Mouse (Mus musculus) ES-E14 (cell line): ENCODE results near the gene Foxp1. TPM values are rescaled to one million over a fixed set of nuclear protein-coding genes. Genes with fewer than 3 reads are reported as not detected.

ENCODE experiments used
- DNase-seq: peaks from one replicate; pipeline ENCODE4 v3.0.0-alpha.2; 2013; ENCODE audit warnings: low read depth, low spot score
- H3K27ac ChIP-seq: 2 replicates; pipeline ENCODE4 v1.5.1; 2012; ENCODE audit warnings: low read depth, mild to moderate bottlenecking, low read length, moderate library complexity, mixed read lengths; ENCODE audit not compliant: poor library complexity, insufficient read depth, severe bottlenecking
- H3K36me3 ChIP-seq: 2 replicates; pipeline ENCODE4 v1.6.1; 2012; ENCODE audit warnings: mild to moderate bottlenecking, low read length, moderate library complexity, mixed read lengths; ENCODE audit not compliant: control insufficient read depth, poor library complexity, insufficient read depth, severe bottlenecking
- H3K4me1 ChIP-seq, 2 experiments: fragments of 150-350 bp in 1 of 2; sonication (generic) in 1 of 2; 2 replicates each; pipeline ENCODE4 v1.6.1; 2012; ENCODE audit warnings: low read length in 2 of 2, mild to moderate bottlenecking in 1 of 2, mixed read lengths in 1 of 2; ENCODE audit not compliant: control insufficient read depth in 2 of 2, insufficient read depth in 2 of 2, poor library complexity in 1 of 2
- H3K4me3 ChIP-seq, 2 experiments: fragments of 150-350 bp in 1 of 2; sonication (generic) in 1 of 2; 2 replicates each; pipeline ENCODE4 v1.5.1; 2012; ENCODE audit warnings: low read length in 2 of 2, low read depth in 1 of 2, mild to moderate bottlenecking in 1 of 2, mixed read lengths in 1 of 2; ENCODE audit not compliant: insufficient read depth in 1 of 2, poor library complexity in 1 of 2, severe bottlenecking in 1 of 2
- H3K9ac ChIP-seq: 2 replicates; pipeline ENCODE4 v1.6.1; 2012; ENCODE audit warnings: low read depth, mild to moderate bottlenecking, low read length, mixed read lengths; ENCODE audit not compliant: poor library complexity, insufficient read depth, severe bottlenecking
- H3K9me3 ChIP-seq: fragments of 150-350 bp; sonication (generic); 2 replicates; pipeline ENCODE4 v1.6.1; 2012; ENCODE audit warnings: low read depth, mild to moderate bottlenecking, low read length; ENCODE audit not compliant: control insufficient read depth, insufficient read depth
- CHD2 ChIP-seq: IDR thresholded peaks from 2 replicates; pipeline ENCODE4 v1.6.1; 2014; ENCODE audit warnings: mild to moderate bottlenecking, low read depth, low read length, inconsistent platforms
- HCFC1 ChIP-seq: IDR thresholded peaks from 2 replicates; pipeline ENCODE4 v1.6.1; 2012; ENCODE audit warnings: low read length, inconsistent platforms, borderline replicate concordance; ENCODE audit not compliant: insufficient read depth
- MAFK ChIP-seq: IDR thresholded peaks from 2 replicates; pipeline ENCODE4 v1.6.1; 2014; ENCODE audit warnings: mild to moderate bottlenecking, low read depth, low read length, inconsistent platforms; ENCODE audit not compliant: insufficient read depth
- ZC3H11A ChIP-seq: IDR thresholded peaks from 2 replicates; pipeline ENCODE4 v1.6.1; 2012; ENCODE audit warnings: low read depth, mild to moderate bottlenecking, inconsistent platforms, low read length, borderline replicate concordance
- ZNF384 ChIP-seq: IDR thresholded peaks from 2 replicates; pipeline ENCODE4 v1.6.1; 2012; ENCODE audit warnings: low read depth, low read length, inconsistent platforms
- in situ Hi-C, 2 experiments: fragments of 600-800 bp; cut with MboI; formaldehyde crosslinking; loops; one replicate each; pipeline ENCODE4 v1.15.1; 2025; ENCODE audit warnings: low sequenced_read_pairs in 2 of 2, inconsistent platforms in 1 of 2; ENCODE audit not compliant: unreplicated experiment in 2 of 2
- total RNA-seq: library from RNA; depleted of rRNA; stranded (reverse); fragments of 300-350 nt; gene quantifications from 2 replicates; pipeline ENCODE4 v1.2.3, GENCODE M21; 2012

The Foxp1 gene
- total RNA-seq, 1 experiment, result 70.0 TPM

DNA sequence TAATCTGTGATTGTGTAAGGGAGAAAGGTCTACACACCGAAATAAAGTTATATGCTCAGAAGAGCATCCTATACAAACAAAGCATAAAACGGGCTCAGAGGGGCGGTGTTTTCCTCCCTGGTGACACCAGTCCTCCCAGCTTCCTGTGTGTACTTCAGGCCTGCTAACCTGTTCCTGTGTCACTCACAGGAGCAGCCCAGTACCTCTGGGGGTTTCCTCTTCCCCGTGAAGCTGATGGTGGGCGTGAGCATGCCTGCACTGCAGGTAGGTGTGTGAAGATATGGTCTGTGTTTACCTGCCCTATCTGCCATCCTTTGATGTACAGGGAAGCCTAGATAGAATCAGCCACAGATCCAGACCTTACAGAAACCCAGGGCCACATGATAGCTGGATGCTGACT is 142.4 kb downstream of the Foxp1 start:
- TF ChIP-seq CHD2 (no peak), HCFC1 (no peak), MAFK (no peak), ZNF384 (no peak), ZC3H11A (no peak)
- Histone ChIP-seq H3K9ac (no peak overlapping the region), H3K9me3 (no peaks in the 10 kb centered on the region), H3K36me3 (no peaks in the 10 kb centered on the region), H3K4me3 (no peak overlapping the region), H3K27ac (no peak overlapping the region; the same call in 1 of the 2 replicates), H3K4me1 (peaks cover 13 to 22% of the 10 kb centered on the region in 2 experiments)
- in situ Hi-C loops, result no loop called here
- no peak for DNase-seq

DNA sequence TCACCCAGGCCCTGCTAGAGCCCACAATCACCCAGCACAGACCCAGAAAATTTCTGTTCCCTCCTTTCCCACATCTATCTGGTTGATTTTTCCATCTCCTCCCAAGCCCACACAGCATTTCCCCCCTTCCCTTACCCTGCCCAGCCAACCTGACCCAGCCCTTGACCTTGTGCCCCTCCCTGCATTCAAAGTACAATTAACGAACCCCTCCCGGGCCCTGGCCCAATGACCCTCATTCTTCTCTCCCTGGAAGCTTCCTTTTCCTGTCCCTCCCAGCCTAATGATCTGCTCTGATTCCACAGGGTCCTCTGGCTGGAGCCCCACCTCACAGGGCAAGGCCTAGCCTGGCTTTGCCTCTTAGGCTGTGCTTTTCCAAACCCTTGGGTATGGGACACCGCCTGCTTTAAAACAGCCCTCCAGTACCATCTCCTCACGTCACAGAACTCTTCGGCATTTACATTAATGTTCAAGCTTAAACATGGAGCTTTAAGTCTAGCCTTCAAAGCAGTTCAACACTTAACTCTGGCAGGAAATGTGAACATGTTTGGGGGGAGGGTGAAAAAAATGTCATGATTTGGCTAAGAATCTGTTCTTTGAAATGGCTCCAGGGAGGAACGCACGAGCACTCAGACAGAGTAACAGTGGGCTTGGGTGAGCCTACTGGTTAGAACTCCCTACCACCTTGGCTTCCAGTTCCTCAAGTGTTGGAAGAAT is 143.4 kb downstream of the Foxp1 start:
- TF ChIP-seq CHD2 (no peak), ZC3H11A (no peak), MAFK (no peak), HCFC1 (no peak), ZNF384 (no peak)
- H3K4me1 ChIP-seq, result peaks cover 10 to 22% of the 10 kb centered on the region in 2 experiments; a peak in 3 of 4 replicates
- no peaks in the 10 kb centered on the region for H3K9me3 ChIP-seq
- DNase-seq, result peak; percentile 73
- in situ Hi-C loops, result no loop called here
- H3K36me3 ChIP-seq, result no peaks in the 10 kb centered on the region
- peak overlapping the region in 1 of 2 experiments; percentile 7; a peak in 1 of 4 replicates for H3K4me3 ChIP-seq
- no peak overlapping the region; the same call in 1 of the 2 replicates for H3K9ac ChIP-seq
- H3K27ac ChIP-seq, result peak overlapping the region; percentile 54; the same call in 1 of the 2 replicates

DNA sequence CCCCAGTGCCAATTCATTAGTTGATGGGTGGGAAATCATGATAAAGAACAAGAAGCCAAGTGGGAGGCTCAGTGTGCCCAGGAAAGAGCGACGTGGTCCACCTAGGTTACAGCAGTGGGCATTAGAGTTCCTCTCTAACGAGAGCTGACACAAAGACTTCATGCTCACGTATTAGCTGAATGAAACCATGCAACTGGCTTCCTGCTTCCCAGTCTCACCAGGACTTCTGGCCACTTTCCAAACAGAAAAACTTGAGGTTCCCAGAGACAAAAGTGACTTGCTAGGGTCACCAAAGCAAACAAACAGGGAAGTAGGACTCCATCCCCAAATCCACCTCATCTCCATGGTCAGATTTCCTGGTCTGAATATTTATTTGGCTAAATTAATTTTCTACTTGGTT is 144.8 kb downstream of the Foxp1 start:
- DNase-seq, result no peak
- TF ChIP-seq MAFK, result no peak
- no peak for TF ChIP-seq ZC3H11A
- no peak for TF ChIP-seq CHD2
- TF ChIP-seq HCFC1, result no peak
- TF ChIP-seq ZNF384, result no peak
- Histone ChIP-seq H3K9ac (no peak overlapping the region), H3K4me3 (no peak overlapping the region), H3K27ac (no peak overlapping the region), H3K9me3 (no peaks in the 10 kb centered on the region), H3K4me1 (peaks cover 10 to 17% of the 10 kb centered on the region in 2 experiments; a peak in 3 of 4 replicates), H3K36me3 (no peaks in the 10 kb centered on the region)
- in situ Hi-C loops, result no loop called here

DNA sequence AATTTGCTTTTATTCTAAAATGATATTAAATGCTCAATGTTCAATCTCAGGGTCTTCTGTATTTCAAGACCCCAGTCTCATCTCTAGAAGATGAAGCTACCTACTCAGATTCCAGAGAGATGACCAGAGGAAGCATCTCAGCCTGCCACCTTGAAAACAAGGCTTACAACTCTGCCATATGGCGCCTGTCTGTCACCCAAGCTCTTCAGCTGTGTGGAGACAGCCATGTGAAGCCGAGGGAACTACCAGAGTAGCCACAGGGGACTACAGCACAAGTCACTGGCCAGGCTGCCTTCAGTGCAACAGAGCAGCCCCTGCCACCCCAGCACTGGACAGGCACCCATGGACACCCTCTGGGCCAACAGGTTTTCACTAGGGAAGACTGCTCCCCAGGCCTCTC is 145.4 kb downstream of the Foxp1 start:
- H3K4me3 ChIP-seq, result no peak overlapping the region
- peaks cover 10 to 17% of the 10 kb centered on the region in 2 experiments; a peak in 3 of 4 replicates for H3K4me1 ChIP-seq
- no peak overlapping the region for H3K27ac ChIP-seq
- H3K36me3 ChIP-seq, result no peaks in the 10 kb centered on the region
- no peak for TF ChIP-seq HCFC1
- no peak for TF ChIP-seq CHD2
- no peak for TF ChIP-seq ZNF384
- in situ Hi-C loops, result no loop called here
- DNase-seq, result no peak
- H3K9ac ChIP-seq, result no peak overlapping the region
- no peaks in the 10 kb centered on the region for H3K9me3 ChIP-seq

DNA sequence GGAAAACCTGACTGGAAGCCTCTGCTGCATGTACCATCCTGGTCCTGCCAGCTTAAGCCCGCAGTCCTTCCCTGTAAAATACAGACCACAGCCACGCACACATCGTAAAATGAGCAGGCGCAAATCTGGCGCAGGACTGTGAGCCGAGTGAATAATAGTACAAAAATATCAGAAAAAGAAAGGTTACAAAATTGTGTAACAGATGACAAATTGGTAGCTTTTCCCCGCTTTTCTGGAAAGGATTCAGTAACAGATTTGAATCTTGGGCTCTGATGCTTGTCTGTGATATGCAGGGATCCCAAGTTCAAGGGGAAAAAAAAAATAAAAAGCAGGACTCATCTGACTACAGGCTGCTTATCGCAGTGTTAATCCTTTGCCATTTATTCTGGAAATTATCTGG is 145.8 kb downstream of the Foxp1 start:
- in situ Hi-C loops, result no loop called here
- Histone ChIP-seq H3K9ac (no peak overlapping the region), H3K36me3 (no peaks in the 10 kb centered on the region), H3K4me1 (peaks cover 10 to 17% of the 10 kb centered on the region in 2 experiments; a peak in 3 of 4 replicates), H3K4me3 (no peak overlapping the region), H3K27ac (no peak overlapping the region), H3K9me3 (no peaks in the 10 kb centered on the region)
- TF ChIP-seq MAFK, result no peak
- no peak for TF ChIP-seq ZC3H11A
- TF ChIP-seq HCFC1, result no peak
- TF ChIP-seq CHD2, result no peak
- no peak for TF ChIP-seq ZNF384
- no peak for DNase-seq
